In the genomic region with DNA sequence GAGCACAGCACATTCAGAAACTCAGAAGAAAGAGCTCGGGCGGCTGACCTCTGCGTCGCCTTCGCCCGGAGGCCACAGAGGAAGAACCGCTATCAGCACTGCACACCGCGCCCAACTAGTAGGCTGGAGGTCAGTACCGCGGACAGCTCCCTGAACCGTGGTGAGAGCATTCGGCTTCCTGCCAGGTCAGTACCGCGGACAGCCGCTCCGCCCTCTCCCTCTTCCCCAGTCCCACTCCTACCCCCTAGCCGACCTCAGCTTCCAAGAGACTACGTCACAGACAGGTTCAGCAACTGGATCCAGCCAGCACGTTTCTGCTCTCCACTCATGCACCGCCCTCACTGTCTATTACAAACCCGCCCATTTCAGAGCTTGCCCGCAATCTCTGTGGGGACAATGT, we compare ENCODE assay signal across 7 mouse cellular contexts. TPM values are rescaled to one million over a fixed set of nuclear protein-coding genes. Genes with fewer than 3 reads are reported as not detected.
DNase-seq lines count a peak whose midpoint lies in the region; ATAC-seq and TF ChIP-seq lines count a peak whose summit lies in the region.

No protein-coding gene starts in this region.

- peaks cover 0 to 5% of the 10 kb centered on the region in 2 experiments; a peak in 1 of 4 replicates for H3K4me1 ChIP-seq in ES-E14 (ENCODE audit: control insufficient read depth in 2 of 2, insufficient read depth in 2 of 2, low read length in 2 of 2, poor library complexity in 1 of 2)
- H3K4me1 ChIP-seq in forebrain, postnatal 0 days (ENCODE audit: insufficient read depth), result peaks cover 2% of the 10 kb centered on the region; the same call in 1 of the 2 replicates
- H3K4me1 ChIP-seq in spleen, adult 2 months (ENCODE audit: control insufficient read depth, insufficient read depth, insufficient read length), result peaks cover 12% of the 10 kb centered on the region

- in situ Hi-C loops in ES-E14 (cut with MboI; ENCODE audit: low sequenced_read_pairs in 2 of 2, unreplicated experiment in 2 of 2), result loop anchor here in 1 of 2 experiments (10.0 to 25.0 kb wide), 2 partner anchors 287 to 1949 kb away; partner anchors contain the start of genes Fgfr3 and Hmx1

- H3K27ac ChIP-seq in ES-E14 (ENCODE audit: insufficient read depth, low read depth, low read length, poor library complexity, severe bottlenecking), result no peak overlapping the region
- H3K27ac ChIP-seq in forebrain, postnatal 0 days (ENCODE audit: low read depth, low read length), result no peak overlapping the region
- H3K27ac ChIP-seq in spleen, adult 2 months (ENCODE audit: insufficient read depth, low read length), result no peak overlapping the region

- H3K27me3 ChIP-seq in forebrain, postnatal 0 days (ENCODE audit: insufficient read depth, low read length), result peaks cover 85% of the 10 kb centered on the region
- peaks cover 20% of the 10 kb centered on the region for H3K27me3 ChIP-seq in spleen, adult 2 months (ENCODE audit: control insufficient read depth, insufficient read depth, low read length)

- 0 out of 2 replicates have a peak, but pooled peaks cover 2% of the 10 kb centered on the region for H3K9me3 ChIP-seq in ES-E14 (ENCODE audit: control insufficient read depth, insufficient read depth, low read depth, low read length)
- H3K9me3 ChIP-seq in forebrain, postnatal 0 days (ENCODE audit: low read length), result no peaks in the 10 kb centered on the region

- no peak for TF ChIP-seq CTCF in forebrain, postnatal 0 days (IDR thresholded peaks at IDR 0.05; ENCODE audit: low read depth)
- peak; percentile 3; the same call in 1 of the 2 replicates for TF ChIP-seq CTCF in spleen, adult 2 months (IDR thresholded peaks at IDR 0.05; ENCODE audit: extremely low read depth, insufficient read depth, insufficient read length, insufficient replicate concordance)

- no peak for TF ChIP-seq POLR2A in spleen, adult 2 months (IDR thresholded peaks at IDR 0.05; ENCODE audit: low read depth, low read length)

- peak; percentile 38 for ATAC-seq in forebrain, postnatal 0 days
- ATAC-seq in hematopoietic stem cell, adult 5-6 weeks (replicated peaks in 1 of 2; ENCODE audit: insufficient read depth in 1 of 2, low FRiP score in 2 of 2, low TSS enrichment in 1 of 2, low read depth in 1 of 2, poor library complexity in 2 of 2, severe bottlenecking in 2 of 2), result peak; percentile 68 to 93

- H3K9ac ChIP-seq in ES-E14 (ENCODE audit: insufficient read depth, low read depth, low read length, poor library complexity, severe bottlenecking), result no peak overlapping the region
- no peak overlapping the region for H3K9ac ChIP-seq in forebrain, postnatal 0 days

- no peak overlapping the region for H3K4me2 ChIP-seq in forebrain, postnatal 0 days (ENCODE audit: low read depth)

- no peaks in the 10 kb centered on the region for H3K36me3 ChIP-seq in ES-E14 (ENCODE audit: control insufficient read depth, insufficient read depth, low read length, poor library complexity, severe bottlenecking)
- no peaks in the 10 kb centered on the region for H3K36me3 ChIP-seq in forebrain, postnatal 0 days (ENCODE audit: insufficient read depth)
- H3K36me3 ChIP-seq in spleen, adult 2 months (ENCODE audit: control insufficient read depth, insufficient read depth, low read length), result no peaks in the 10 kb centered on the region

- no peak overlapping the region for H3K4me3 ChIP-seq in ES-E14 (ENCODE audit: insufficient read depth in 1 of 2, low read depth in 1 of 2, low read length in 2 of 2, poor library complexity in 1 of 2, severe bottlenecking in 1 of 2)
- no peak overlapping the region for H3K4me3 ChIP-seq in forebrain, postnatal 0 days (ENCODE audit: low read depth, low read length)
- H3K4me3 ChIP-seq in spleen, adult 2 months (ENCODE audit: extremely low read depth, insufficient read depth, insufficient read length), result no peak overlapping the region

- WGBS in forebrain, postnatal 0 days, result 5% methylated on average over 23 of the region's 23 CpGs
- 5% methylated on average over 23 of the region's 23 CpGs for WGBS in spleen, adult 2 months

- peak; percentile 89 for DNase-seq in ES-E14 (ENCODE audit: low read depth, low spot score)
- DNase-seq in adrenal gland, adult 18-20 months (ENCODE audit: low spot score in 2 of 2), result peak; percentile 94
- DNase-seq in forebrain, postnatal 0 days, result peak; percentile 48
- peak; percentile 47 to 81 for DNase-seq in layer of hippocampus, postnatal 25 days (ENCODE audit: extremely low spot score in 1 of 2, low spot score in 1 of 2)
- peak; percentile 97 for DNase-seq in lung, postnatal 14 days
- peak; percentile 19 to 64 for DNase-seq in spleen, adult 2 months (ENCODE audit: low read depth in 1 of 2, low spot score in 2 of 2)

TF ChIP-seq in ES-E14, 5 proteins besides CTCF, POLR2A, EP300 and RAD21:
- TF ChIP-seq MAFK (IDR thresholded peaks at IDR 0.05; ENCODE audit: insufficient read depth, low read depth, low read length) (no peak), HCFC1 (IDR thresholded peaks at IDR 0.05; ENCODE audit: borderline replicate concordance, insufficient read depth, low read length) (0 out of 2 replicates have a peak, but pooled peaks have one; percentile 53), CHD2 (IDR thresholded peaks at IDR 0.05; ENCODE audit: low read depth, low read length) (no peak), ZC3H11A (IDR thresholded peaks at IDR 0.05; ENCODE audit: borderline replicate concordance, low read depth, low read length) (no peak)

RNA-seq across cellular contexts. Expression of gene Nkx1-1, which starts 4.4 kb away (rescaled TPM):
- total RNA-seq in ES-E14 (2012; rRNA removed), result 0.21 and 0.22 TPM in 2 replicates
- total RNA-seq in adrenal gland, adult 18-20 months (2021), result not detected
- total RNA-seq in forebrain, postnatal 0 days (2014; rRNA removed), result not detected in 2 replicates
- polyA plus RNA-seq in forebrain, postnatal 0 days (2015; fragmentation: Nextera tagmentation; extraction: Ambion mirVana), result not detected in 2 replicates
- total RNA-seq in hematopoietic stem cell, adult 5-6 weeks (2017), result not detected in 2 replicates
- not detected for total RNA-seq in layer of hippocampus, postnatal 25 days (2021)
- not detected in 2 replicates for polyA plus RNA-seq in spleen, adult 2 months (2012; rRNA removed)

RNA-seq across cellular contexts. Expression of gene Uvssa, which starts 59.9 kb away (rescaled TPM):
- 4.7 TPM in 2 replicates for total RNA-seq in ES-E14 (2012; rRNA removed)
- 1 to 10 TPM; 5.2 to 5.3 TPM for total RNA-seq in adrenal gland, adult 18-20 months (2021)
- total RNA-seq in forebrain, postnatal 0 days (2014; rRNA removed), result 7.7 and 12.1 TPM in 2 replicates
- polyA plus RNA-seq in forebrain, postnatal 0 days (2015; fragmentation: Nextera tagmentation; extraction: Ambion mirVana), result 4.3 and 6.0 TPM in 2 replicates
- total RNA-seq in hematopoietic stem cell, adult 5-6 weeks (2017), result 10.0 and 14.9 TPM in 2 replicates
- total RNA-seq in layer of hippocampus, postnatal 25 days (2021), result 1 to 10 TPM; 5.2 to 7.8 TPM
- 4.1 and 4.9 TPM in 2 replicates for polyA plus RNA-seq in spleen, adult 2 months (2012; rRNA removed)

Comparison
In these comparisons a context has a peak if more than half of its experiments do, and no peak if none do; other contexts are left out.
1. DNase-seq: peak in every context shown above with its lines; median percentile 97 in lung, postnatal 14 days; 94 in adrenal gland, adult 18-20 months; 89 in ES-E14; 64 in layer of hippocampus, postnatal 25 days; 48 in forebrain, postnatal 0 days; 42 in spleen, adult 2 months.